Mouse (Mus musculus): ENCODE measurements around the gene Lrrc4c.

- TF ChIP-seq POLR2A (IDR thresholded peaks at IDR 0.05; ENCODE audit: insufficient read depth, low read length) (no peak), CTCF (IDR thresholded peaks at IDR 0.05; ENCODE audit: low read depth, low read length) (no peak)
Measured at GRCm38 (mm10) chr2:97103398-97104162, 785.6 kb downstream of the Lrrc4c start.

Data from ES-Bruce4 (cell line).